Mouse (Mus musculus) adrenal gland, adult (tissue): ENCODE data around the gene Dmpk.

Experiments used
- DNase-seq, 2 experiments: peaks; one replicate each; pipeline ENCODE4 v3.0.0; 2022 to 2023; ENCODE audit warnings: low spot score in 1 of 2; ENCODE audit not compliant: inconsistent age in 2 of 2

Gene Dmpk

GRCm38 (mm10) chr7:19096421-19096976 is 12.8 kb downstream of the Dmpk start:
- peak in 1 of 2 experiments; percentile 51 for DNase-seq

GRCm38 (mm10) chr7:19097217-19097616 is 13.6 kb downstream of the Dmpk start:
- DNase-seq: peak in 1 of 2 experiments; percentile 31

- DNase-seq: peak in 1 of 2 experiments; percentile 35
Observed at GRCm38 (mm10) chr7:19097863-19098262, 14.2 kb downstream of the Dmpk start.

- no peak for DNase-seq
Observed at GRCm38 (mm10) chr7:19098811-19099210, 15.2 kb downstream of the Dmpk start.

- DNase-seq: no peak
Observed at GRCm38 (mm10) chr7:19100290-19100689, 16.6 kb downstream of the Dmpk start.

- DNase-seq: peak; percentile 48 to 78
Observed at GRCm38 (mm10) chr7:19103741-19104140, 20.1 kb downstream of the Dmpk start.

- no peak for DNase-seq
Observed at GRCm38 (mm10) chr7:19104486-19104885, 20.8 kb downstream of the Dmpk start.

GRCm38 (mm10) chr7:19107436-19107835 is 23.8 kb downstream of the Dmpk start:
- peak; percentile 59 to 83 for DNase-seq

- DNase-seq: peak in 1 of 2 experiments; percentile 60
Observed at GRCm38 (mm10) chr7:19109565-19109964, 25.9 kb downstream of the Dmpk start.

GRCm38 (mm10) chr7:19118028-19118771 is 34.6 kb downstream of the Dmpk start, which contains the start of gene Gm4969:
TSS of gene Gm4969 (minus strand) at chr7:19118368.
- DNase-seq: peak; percentile 76 to 79

GRCm38 (mm10) chr7:19119083-19119482 is 35.4 kb downstream of the Dmpk start:
- no peak for DNase-seq

GRCm38 (mm10) chr7:19119631-19120429 is 36.2 kb downstream of the Dmpk start, which contains the start of gene Fbxo46:
TSS of gene Fbxo46 (plus strand) at chr7:19119859.
- DNase-seq: peak; percentile 94 to 97

GRCm38 (mm10) chr7:19121686-19122085 is 38.0 kb downstream of the Dmpk start:
- peak in 1 of 2 experiments; percentile 70 for DNase-seq

GRCm38 (mm10) chr7:19124713-19125112 is 41.1 kb downstream of the Dmpk start:
- no peak for DNase-seq

GRCm38 (mm10) chr7:19127744-19128143 is 44.1 kb downstream of the Dmpk start:
- no peak for DNase-seq

- DNase-seq: no peak
Observed at GRCm38 (mm10) chr7:19129396-19129795, 45.7 kb downstream of the Dmpk start.

- DNase-seq: peak in 1 of 2 experiments; percentile 76
Observed at GRCm38 (mm10) chr7:19130657-19131056, 47.0 kb downstream of the Dmpk start.

- peak; percentile 99 for DNase-seq
Observed at GRCm38 (mm10) chr7:19131324-19131848, 47.7 kb downstream of the Dmpk start.

GRCm38 (mm10) chr7:19136168-19136567 is 52.5 kb downstream of the Dmpk start:
- peak in 1 of 2 experiments; percentile 40 for DNase-seq

- DNase-seq: peak in 1 of 2 experiments; percentile 39
Observed at GRCm38 (mm10) chr7:19136673-19137334, 53.2 kb downstream of the Dmpk start.

GRCm38 (mm10) chr7:19137380-19137779 is 53.7 kb downstream of the Dmpk start:
- DNase-seq: peak in 1 of 2 experiments; percentile 76
